Mouse (Mus musculus) embryonic facial prominence, embryonic 15.5 days (tissue): ENCODE data around the gene Vmn2r3. TPM values are rescaled to one million over a fixed set of nuclear protein-coding genes. Genes with fewer than 3 reads are reported as not detected.
"Not testable (repeated sequence)": the region's sequence is repeated elsewhere in the genome, so short reads cannot be mapped to it uniquely, and the experiment has no call there.

ENCODE experiments used
- ATAC-seq: fragments of 200-750 bp; cut with Nextera tagmentation; 2 replicates; pipeline ENCODE4 v1.8.0; 2017; ENCODE audit warnings: low read depth, moderate TSS enrichment; ENCODE audit not compliant: insufficient number of reproducible peaks, low FRiP score, low TSS enrichment
- H3K27ac ChIP-seq: fragments of 300-500 bp; sonication (generic); replicated peaks from 2 replicates; pipeline ENCODE4 v1.5.1; 2015; ENCODE audit warnings: mild to moderate bottlenecking, inconsistent platforms
- H3K27me3 ChIP-seq: fragments of 300-500 bp; sonication (generic); 2 replicates; pipeline ENCODE4 v1.6.1; 2015; ENCODE audit warnings: inconsistent platforms
- H3K36me3 ChIP-seq: fragments of 300-500 bp; sonication (generic); 2 replicates; pipeline ENCODE4 v1.6.1; 2015; ENCODE audit warnings: mild to moderate bottlenecking, inconsistent platforms
- H3K4me1 ChIP-seq: fragments of 300-500 bp; sonication (generic); 2 replicates; pipeline ENCODE4 v1.6.1; 2015; ENCODE audit warnings: inconsistent platforms
- H3K4me2 ChIP-seq: fragments of 300-500 bp; sonication (generic); replicated peaks from 2 replicates; pipeline ENCODE4 v1.6.1; 2015; ENCODE audit warnings: mild to moderate bottlenecking, inconsistent platforms
- H3K4me3 ChIP-seq: fragments of 300-500 bp; sonication (generic); replicated peaks from 2 replicates; pipeline ENCODE4 v1.5.1; 2015; ENCODE audit warnings: mild to moderate bottlenecking, inconsistent platforms
- H3K9ac ChIP-seq: fragments of 300-500 bp; sonication (generic); 2 replicates; pipeline ENCODE4 v1.6.1; 2015; ENCODE audit warnings: inconsistent platforms
- H3K9me3 ChIP-seq: fragments of 300-500 bp; sonication (generic); replicated peaks from 2 replicates; pipeline ENCODE4 v1.6.1; 2016; ENCODE audit warnings: inconsistent platforms
- WGBS: fragments of 180-500 bp; shearing (Covaris S2); methylation state at CpG from one replicate; pipeline ENCODE4 v1.1.7; 2015; 5-methylcytosine and 5-hydroxymethylcytosine counted together
- polyA plus RNA-seq: library from polyadenylated mRNA; unstranded; fragments of >200 nt; fragmentation: Nextera tagmentation; extraction: Ambion mirVana; gene quantifications from 2 replicates; pipeline ENCODE4 v1.2.1, GENCODE M21; 2015

Vmn2r3 gene
- 0.03 TPM in 1 of 2 replicates, not detected in the other for polyA plus RNA-seq

GRCm38 (mm10) chr3:64289609-64290008 is at the start of gene Vmn2r3:
Gene Vmn2r3 (minus strand): TSS chr3:64289709.
- H3K4me3 ChIP-seq = no peak within 1 kb of the TSS
- H3K4me2 ChIP-seq = no peak within 1 kb of the TSS
- no peaks in the 10 kb centered on the region for H3K9me3 ChIP-seq
- H3K27me3 ChIP-seq = no peaks in the 10 kb centered on the region
- no peak within 1 kb of the TSS for H3K27ac ChIP-seq
- ATAC-seq = no peak
- no peaks in the 10 kb centered on the region for H3K4me1 ChIP-seq
- no peak within 1 kb of the TSS for H3K9ac ChIP-seq
- H3K36me3 ChIP-seq = no peaks in the 10 kb centered on the region
- WGBS = 66% methylated on average over 1 of the region's 1 CpGs

GRCm38 (mm10) chr3:64332548-64332947 is 43.0 kb upstream of the Vmn2r3 start:
- Histone ChIP-seq H3K9me3 (no peaks in the 10 kb centered on the region), H3K4me2 (no peak overlapping the region), H3K4me3 (no peak overlapping the region), H3K27me3 (no peaks in the 10 kb centered on the region), H3K4me1 (no peaks in the 10 kb centered on the region), H3K9ac (no peak overlapping the region), H3K36me3 (no peaks in the 10 kb centered on the region), H3K27ac (no peak overlapping the region)
- no peak for ATAC-seq
- WGBS = 75% methylated on average over 1 of the region's 1 CpGs

- ATAC-seq = no peak
- WGBS = 72% methylated on average over 2 of the region's 2 CpGs
These were observed 32.3 kb upstream of the Vmn2r3 start for GRCm38 (mm10) chr3:64321824-64322223.

GRCm38 (mm10) chr3:64306799-64307198 is 17.3 kb upstream of the Vmn2r3 start:
- Histone ChIP-seq H3K4me3 (no peak overlapping the region), H3K9ac (no peak overlapping the region), H3K27me3 (no peaks in the 10 kb centered on the region), H3K4me2 (no peak overlapping the region), H3K36me3 (no peaks in the 10 kb centered on the region), H3K9me3 (no peaks in the 10 kb centered on the region), H3K27ac (no peak overlapping the region), H3K4me1 (no peaks in the 10 kb centered on the region)
- no peak for ATAC-seq

More at GRCm38 (mm10) chr3:64321824-64322223, 32.3 kb upstream of the Vmn2r3 start:
- H3K27me3 ChIP-seq = no peaks in the 10 kb centered on the region
- H3K4me3 ChIP-seq = no peak overlapping the region
- H3K27ac ChIP-seq = no peak overlapping the region
- no peak overlapping the region for H3K4me2 ChIP-seq
- no peaks in the 10 kb centered on the region for H3K9me3 ChIP-seq
- no peak overlapping the region for H3K9ac ChIP-seq
- no peaks in the 10 kb centered on the region for H3K36me3 ChIP-seq
- no peaks in the 10 kb centered on the region for H3K4me1 ChIP-seq

GRCm38 (mm10) chr3:64265762-64266112 is 23.8 kb downstream of the Vmn2r3 start:
- Histone ChIP-seq H3K4me1 (no peaks in the 10 kb centered on the region), H3K4me2 (no peak overlapping the region), H3K36me3 (no peaks in the 10 kb centered on the region), H3K27me3 (no peaks in the 10 kb centered on the region), H3K4me3 (no peak overlapping the region), H3K27ac (no peak overlapping the region), H3K9me3 (no peaks in the 10 kb centered on the region), H3K9ac (no peak overlapping the region)
- no peak for ATAC-seq
- 9% methylated on average over 1 of the region's 1 CpGs for WGBS

GRCm38 (mm10) chr3:64265056-64265761 is 24.3 kb downstream of the Vmn2r3 start:
- not testable (repeated sequence) for H3K9me3 ChIP-seq, ATAC-seq, H3K9ac ChIP-seq, H3K4me2 ChIP-seq, H3K4me1 ChIP-seq, H3K4me3 ChIP-seq, H3K27ac ChIP-seq, H3K36me3 ChIP-seq, H3K27me3 ChIP-seq
- WGBS = 18% methylated on average over 7 of the region's 7 CpGs

GRCm38 (mm10) chr3:64259582-64259981 is 29.9 kb downstream of the Vmn2r3 start:
- Histone ChIP-seq H3K27ac (no peak overlapping the region), H3K9ac (no peak overlapping the region), H3K4me1 (no peaks in the 10 kb centered on the region), H3K36me3 (no peaks in the 10 kb centered on the region), H3K9me3 (no peaks in the 10 kb centered on the region), H3K4me3 (no peak overlapping the region), H3K27me3 (no peaks in the 10 kb centered on the region), H3K4me2 (no peak overlapping the region)
- WGBS = 76% methylated on average over 3 of the region's 3 CpGs
- no peak for ATAC-seq

GRCm38 (mm10) chr3:64251646-64252045 is 37.9 kb downstream of the Vmn2r3 start:
- H3K27ac ChIP-seq = no peak overlapping the region
- H3K4me2 ChIP-seq = no peak overlapping the region
- H3K36me3 ChIP-seq = no peaks in the 10 kb centered on the region
- no peak overlapping the region for H3K9ac ChIP-seq
- H3K4me3 ChIP-seq = no peak overlapping the region
- no peaks in the 10 kb centered on the region for H3K27me3 ChIP-seq
- 79% methylated on average over 5 of the region's 5 CpGs for WGBS
- H3K9me3 ChIP-seq = no peaks in the 10 kb centered on the region
- no peak for ATAC-seq
- H3K4me1 ChIP-seq = no peaks in the 10 kb centered on the region

- H3K36me3 ChIP-seq, H3K27ac ChIP-seq, ATAC-seq, H3K9me3 ChIP-seq, H3K9ac ChIP-seq, H3K4me2 ChIP-seq, H3K4me3 ChIP-seq, H3K4me1 ChIP-seq, H3K27me3 ChIP-seq: not testable (repeated sequence)
- WGBS = 86% methylated on average over 6 of the region's 6 CpGs
These were observed 39.0 kb downstream of the Vmn2r3 start for GRCm38 (mm10) chr3:64250461-64250860.

GRCm38 (mm10) chr3:64235459-64235858 is 54.0 kb downstream of the Vmn2r3 start:
- not testable (repeated sequence) for H3K27me3 ChIP-seq, H3K9ac ChIP-seq, H3K4me3 ChIP-seq, H3K9me3 ChIP-seq, ATAC-seq, H3K27ac ChIP-seq, H3K36me3 ChIP-seq, H3K4me1 ChIP-seq, H3K4me2 ChIP-seq
- 86% methylated on average over 6 of the region's 6 CpGs for WGBS

- H3K36me3 ChIP-seq, H3K27me3 ChIP-seq, H3K4me1 ChIP-seq, ATAC-seq, H3K4me2 ChIP-seq, H3K9ac ChIP-seq, H3K27ac ChIP-seq, H3K9me3 ChIP-seq, H3K4me3 ChIP-seq: not testable (repeated sequence)
- WGBS = 81% methylated on average over 10 of the region's 12 CpGs
These were observed 55.9 kb downstream of the Vmn2r3 start for GRCm38 (mm10) chr3:64233655-64234054.

- Histone ChIP-seq H3K9me3 (no peaks in the 10 kb centered on the region), H3K4me2 (no peak overlapping the region), H3K27me3 (no peaks in the 10 kb centered on the region), H3K36me3 (no peaks in the 10 kb centered on the region), H3K9ac (no peak overlapping the region), H3K4me3 (no peak overlapping the region), H3K4me1 (no peaks in the 10 kb centered on the region), H3K27ac (no peak overlapping the region)
- WGBS = 53% methylated on average over 2 of the region's 2 CpGs
- no peak for ATAC-seq
These were observed 62.3 kb downstream of the Vmn2r3 start for GRCm38 (mm10) chr3:64227243-64227642.
